Mouse (Mus musculus) naive thymus-derived CD4-positive, alpha-beta T cell, adult 2 months (primary cell): ENCODE results near the gene Spin1.

Experiments used
- DNase-seq: peaks from one replicate; pipeline ENCODE4 v3.0.0-alpha.2; 2011; ENCODE audit warnings: low read depth

The Spin1 gene

DNA sequence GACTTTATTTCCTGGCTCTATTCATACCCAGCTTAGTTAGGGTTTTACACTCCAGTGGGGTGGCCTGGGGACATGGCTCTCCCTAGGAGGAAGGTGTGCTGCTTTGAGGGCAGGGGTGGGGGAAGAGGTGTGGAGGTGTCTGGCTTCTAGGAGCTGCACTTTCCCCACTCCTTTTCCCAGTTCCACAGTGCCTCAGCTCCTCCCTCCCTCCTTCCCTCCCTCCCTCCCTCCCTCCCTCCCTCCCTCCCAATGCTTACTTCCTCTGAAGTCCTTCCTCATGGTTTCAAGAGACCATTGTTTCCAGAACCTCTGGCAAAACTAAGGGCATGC is 37.0 kb downstream of the Spin1 start:
- no peak for DNase-seq

DNA sequence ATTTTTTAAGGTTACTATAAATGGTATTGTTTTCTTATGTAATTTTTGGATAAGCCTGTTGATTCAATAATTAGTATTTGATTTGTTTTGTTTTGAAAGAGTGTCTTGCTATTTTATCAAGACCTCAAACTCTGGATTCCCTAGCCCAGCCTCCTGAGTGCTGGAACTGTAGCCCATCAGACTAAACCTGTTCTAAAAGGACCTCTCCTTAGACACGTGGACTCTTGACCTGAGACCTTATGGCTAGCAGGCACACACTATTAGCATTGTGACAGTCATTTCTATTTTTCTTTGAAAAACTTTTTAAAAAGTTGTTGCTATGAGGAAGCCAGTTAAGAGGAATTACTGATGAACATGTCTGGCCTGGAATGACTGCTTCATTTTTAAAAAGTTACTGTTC is 46.4 kb downstream of the Spin1 start:
- no peak for DNase-seq

DNA sequence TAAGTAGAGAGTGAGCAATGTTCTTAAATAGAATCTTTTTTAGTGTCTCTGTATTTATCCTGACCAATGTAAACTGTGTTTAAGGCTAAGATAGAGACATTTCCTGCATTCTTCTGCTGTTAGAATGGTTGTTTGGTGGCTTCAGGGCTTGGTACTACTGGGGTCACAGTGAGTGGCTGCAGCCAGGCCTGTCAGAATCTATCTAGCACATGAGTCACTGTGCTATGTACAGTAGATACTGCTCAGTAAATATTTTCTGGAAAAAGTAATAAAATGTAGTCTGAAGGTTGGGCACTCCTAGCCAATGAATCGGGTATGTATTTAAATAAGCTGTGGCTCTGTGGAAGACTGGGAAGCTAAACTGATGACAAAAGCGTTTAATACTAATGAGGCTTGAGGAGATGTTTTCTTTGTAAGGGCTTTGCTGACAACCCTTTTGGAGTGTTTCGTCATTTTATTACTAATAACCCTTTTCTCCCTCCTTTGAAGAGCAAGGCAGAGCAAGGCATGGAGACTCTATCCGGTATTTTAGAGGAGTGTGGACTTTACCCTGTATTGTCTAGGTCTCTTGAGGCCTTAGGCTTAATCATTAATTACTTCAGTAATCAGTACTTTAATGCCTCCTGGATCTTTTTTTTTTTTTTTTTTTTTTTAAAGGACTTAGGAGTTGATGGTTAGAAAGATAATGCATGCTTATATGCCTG is 52.4 kb downstream of the Spin1 start:
- DNase-seq: no peak

DNA sequence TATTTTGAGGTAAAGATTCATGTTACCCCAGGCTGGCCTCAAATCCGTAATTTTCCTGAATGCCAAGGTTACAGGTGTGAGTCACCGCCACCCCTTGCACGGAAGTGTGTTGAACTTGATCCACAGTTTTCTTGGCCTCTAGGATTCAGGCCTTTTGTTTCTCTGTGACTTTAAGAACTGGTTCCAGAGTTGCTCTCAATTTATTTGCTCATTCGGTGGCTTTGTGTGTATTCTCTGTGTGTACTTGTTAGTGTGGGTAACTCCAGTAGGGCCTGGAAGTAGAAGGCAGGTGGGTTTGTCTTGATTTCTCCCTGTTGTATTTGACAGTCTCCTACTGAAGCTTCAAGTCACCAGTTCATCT is 53.0 kb downstream of the Spin1 start:
- DNase-seq: no peak

DNA sequence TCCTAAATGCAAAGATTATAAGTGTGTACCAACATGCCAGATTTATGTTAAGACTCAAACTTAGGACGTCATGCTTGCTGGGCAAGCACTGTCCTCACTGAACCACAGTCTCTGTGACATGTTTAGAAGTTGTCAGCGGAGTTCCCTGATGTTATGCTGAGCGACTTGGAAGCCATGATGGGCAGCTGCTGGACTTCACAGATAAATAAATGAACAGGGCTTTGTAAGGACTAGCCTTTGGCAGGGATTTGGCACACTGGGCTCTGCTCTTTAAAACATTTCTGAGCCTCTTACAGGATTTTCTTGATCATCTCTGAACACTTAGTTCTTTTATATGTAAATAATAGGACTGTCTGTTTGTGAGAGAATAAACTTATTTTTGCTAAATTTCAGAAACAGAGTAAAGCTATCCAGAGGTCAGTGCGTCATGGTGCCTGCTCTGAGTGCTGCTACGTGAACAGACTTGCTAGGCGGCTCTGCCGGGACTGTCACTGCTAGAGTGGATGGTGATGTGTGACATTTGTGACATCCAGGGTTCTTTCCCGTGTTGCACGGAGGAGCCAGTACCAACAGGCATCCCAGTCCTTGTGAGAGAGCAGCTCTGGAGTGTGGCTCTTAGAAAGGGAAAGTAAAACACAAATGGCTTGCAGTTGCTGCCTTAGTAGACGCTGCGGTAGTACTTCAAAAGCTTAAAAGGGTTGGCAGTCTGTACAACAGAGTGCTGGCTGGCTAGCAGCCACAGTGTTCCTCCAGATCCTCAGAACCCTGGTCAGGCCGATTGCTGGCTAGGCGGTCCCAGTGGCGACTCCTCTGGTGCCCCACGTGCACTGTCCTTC is 54.7 kb downstream of the Spin1 start:
- no peak for DNase-seq

DNA sequence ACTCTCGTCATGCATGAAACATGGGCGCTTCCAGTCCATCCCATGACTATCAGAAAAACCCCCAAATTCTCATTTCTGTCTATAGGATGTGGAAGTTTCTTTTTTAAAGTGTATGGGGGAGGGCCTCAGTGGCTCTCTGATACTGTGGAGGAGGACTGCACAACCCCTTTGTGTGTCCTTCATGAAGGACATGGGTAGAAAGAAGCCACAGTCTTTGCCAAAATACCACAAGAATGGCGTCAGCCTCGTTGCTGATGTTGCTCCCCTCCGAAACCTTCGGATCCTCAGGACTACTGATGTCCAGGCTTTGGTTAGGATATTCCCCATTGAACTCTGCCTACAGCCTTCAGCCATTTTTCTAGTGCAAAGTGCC is 55.3 kb downstream of the Spin1 start:
- DNase-seq: no peak

DNA sequence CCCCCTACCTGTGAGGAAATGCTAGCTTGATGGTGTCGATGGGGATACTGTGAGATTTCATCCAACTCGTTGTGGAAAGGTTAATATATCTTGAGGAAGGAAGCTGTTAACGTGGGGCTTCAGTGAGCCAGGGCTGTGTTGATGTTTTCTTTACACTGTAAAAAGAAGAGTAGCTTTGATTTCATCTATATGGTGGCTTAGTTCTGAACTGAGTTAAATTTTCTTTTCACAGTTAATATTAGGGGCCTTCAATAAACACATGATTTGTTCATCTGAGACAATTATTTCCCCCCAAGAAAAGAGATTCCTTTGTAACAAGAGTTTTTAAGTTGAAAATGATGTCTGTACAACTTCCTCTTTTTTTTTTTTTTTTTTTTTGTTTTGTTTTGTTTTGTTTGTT is 56.6 kb downstream of the Spin1 start:
- no peak for DNase-seq

DNA sequence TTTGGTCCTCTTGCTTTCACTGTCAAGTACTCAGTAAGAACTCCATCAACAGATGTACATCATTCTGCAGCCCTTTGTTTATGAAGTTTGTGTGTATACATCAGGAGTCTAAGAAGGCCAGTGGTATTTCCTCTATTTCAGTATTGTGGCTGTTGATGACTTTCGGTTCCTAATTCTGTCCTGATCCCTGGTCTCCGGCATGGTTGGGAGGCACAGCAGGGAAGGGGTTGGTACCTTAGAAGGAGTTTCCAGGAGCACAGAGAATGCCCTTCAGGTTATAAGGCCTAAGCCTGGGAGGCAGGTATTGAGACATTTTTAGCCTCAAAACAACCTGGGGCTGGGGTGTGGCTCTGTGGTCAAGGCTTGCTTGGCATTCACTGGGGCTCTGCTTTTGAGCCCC is 61.0 kb downstream of the Spin1 start:
- no peak for DNase-seq

DNA sequence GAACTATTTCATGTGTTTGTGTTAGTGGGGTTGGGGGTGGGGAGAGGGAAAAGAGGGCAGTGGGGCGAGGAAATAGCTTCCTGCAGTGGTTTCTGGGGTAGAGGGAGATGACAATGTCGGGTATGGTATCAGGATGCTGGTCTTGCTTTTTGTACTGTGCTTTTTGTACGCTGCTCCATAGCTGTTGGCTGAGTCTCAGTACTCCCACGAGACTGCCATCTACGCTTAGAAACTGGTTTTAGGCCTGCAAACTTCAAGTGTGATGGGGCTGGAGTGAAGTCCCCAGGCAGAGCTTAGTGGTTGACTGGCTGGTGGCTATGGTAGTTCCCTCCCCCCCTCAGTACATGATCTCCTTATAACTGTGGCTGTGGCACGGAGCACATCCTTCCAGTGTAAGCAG is 61.6 kb downstream of the Spin1 start:
- no peak for DNase-seq

DNA sequence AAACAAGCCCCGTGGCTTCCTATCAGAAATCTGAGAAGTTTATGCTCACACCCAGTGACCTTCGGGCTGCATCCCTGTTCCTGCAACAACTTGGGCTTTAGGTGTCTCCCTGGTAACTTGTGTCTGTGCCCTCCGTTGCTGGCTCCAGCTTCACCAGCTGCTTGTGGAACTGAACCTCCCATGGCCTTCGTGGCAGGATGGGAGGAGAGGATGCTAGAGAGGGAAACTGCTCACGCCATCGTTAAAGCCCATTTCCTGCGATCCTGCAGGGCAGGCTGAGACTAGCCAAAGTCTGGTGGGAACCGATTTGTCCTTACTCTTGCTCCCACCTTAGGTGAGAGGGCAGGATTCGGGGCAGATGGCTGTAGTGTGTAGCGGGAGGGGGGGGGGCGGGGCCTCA is 66.0 kb downstream of the Spin1 start:
- DNase-seq: no peak

DNA sequence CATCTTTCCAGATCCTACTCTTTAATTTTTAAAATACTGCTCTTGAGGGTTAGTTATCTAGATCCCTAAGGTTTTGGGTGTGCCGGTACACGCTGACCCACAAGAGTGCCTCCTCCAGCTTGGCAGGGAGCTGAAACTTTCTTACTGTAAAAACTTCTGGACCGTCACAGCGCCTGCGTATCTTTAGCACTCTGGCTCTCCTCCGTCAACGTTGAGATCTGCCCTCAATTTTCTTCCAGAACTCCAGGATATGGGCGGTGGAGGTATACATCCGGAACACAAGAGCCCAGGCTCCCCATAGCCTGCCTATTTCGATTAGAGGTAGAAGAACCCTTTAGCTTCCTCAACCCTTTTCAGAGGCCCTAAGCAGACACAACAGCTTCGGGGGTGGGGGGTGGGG is 69.5 kb downstream of the Spin1 start:
- DNase-seq: no peak

DNA sequence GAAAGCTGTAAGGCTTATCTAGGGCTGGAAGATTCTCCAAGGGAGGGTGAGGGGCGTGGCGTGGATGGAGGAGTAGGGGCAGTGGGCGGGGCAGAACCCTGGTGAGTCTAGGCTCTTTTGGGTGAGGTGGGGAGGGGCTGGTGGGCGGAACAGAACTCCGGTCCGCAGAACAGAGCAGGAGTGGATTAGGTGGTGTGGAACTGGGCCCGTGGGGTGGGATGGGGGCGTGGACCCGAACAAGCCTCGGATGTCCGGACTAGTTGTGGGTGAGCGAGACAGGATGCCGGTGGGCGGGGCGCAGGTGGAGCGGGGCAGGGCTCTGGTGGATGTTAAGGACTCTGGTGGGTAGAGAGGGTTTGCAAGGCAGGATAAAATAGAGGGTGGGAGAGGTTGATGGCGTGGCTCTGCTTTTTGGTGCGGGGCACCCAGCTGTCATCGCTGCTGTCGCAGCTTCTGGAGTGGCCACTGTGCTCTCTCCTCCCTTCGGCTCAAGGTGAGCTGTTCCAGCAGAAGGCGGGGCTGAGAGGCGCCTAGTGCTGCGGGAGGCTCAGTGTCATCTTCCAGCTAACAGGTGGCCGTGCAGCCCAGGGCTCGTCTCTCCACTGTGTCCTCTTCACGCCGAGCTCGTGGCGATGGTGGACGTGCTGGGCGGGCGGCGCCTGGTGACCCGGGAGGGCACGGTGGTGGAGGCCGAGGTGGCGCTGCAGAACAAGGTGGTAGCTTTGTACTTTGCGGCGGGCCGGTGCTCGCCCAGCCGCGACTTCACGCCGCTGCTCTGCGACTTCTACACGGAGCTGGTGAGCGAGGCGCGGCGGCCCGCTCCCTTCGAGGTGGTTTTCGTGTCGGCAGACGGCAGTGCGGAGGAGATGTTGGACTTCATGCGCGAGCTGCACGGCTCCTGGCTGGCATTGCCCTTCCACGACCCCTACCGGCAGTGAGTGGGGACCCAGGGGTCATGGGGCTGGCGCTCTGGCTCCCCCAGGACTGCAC is 70.3 kb downstream of the Spin1 start, which contains the start of gene Nxnl2:
Nxnl2 (plus strand) TSS at position 332 of the 990 bp plus-strand sequence.
- peak; percentile 63 for DNase-seq

DNA sequence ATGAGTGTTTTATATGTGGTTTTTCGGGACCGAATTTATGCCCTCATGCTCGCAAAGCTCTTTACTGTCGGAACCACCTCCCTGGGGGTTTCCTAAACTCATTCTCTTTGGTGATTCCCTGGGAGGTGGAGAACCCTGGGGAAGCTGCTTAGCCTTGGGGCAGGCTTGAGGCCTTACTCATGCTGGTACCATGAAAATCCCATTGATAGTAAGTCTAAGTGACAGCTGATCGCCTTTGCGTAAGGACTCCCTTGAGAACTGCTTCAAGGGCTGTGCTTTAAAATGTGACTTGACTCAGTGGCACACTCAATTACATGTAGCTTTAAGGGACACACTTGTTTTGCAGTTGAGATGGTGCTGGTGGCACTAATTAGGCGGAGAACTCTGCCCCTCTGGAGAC is 71.9 kb downstream of the Spin1 start:
- no peak for DNase-seq

DNA sequence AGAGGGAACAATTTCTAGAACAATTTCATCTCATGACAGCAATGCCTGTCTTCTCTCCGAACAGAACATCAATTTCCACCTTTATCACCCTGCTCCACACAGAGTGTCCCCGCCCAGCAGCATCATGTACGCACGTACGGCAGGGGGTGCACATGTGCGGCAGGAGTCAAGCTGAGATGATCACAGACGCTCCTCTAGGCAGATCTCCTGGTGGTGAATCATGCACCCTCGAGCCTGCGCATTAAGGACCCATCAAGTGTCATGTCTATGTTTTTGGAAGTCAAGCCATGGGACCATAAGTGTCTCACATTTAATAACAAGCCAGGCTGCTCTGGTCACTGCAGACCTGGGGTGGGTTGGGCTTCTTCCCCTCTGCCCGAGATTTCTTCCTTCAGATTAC is 78.3 kb downstream of the Spin1 start:
- DNase-seq: no peak

DNA sequence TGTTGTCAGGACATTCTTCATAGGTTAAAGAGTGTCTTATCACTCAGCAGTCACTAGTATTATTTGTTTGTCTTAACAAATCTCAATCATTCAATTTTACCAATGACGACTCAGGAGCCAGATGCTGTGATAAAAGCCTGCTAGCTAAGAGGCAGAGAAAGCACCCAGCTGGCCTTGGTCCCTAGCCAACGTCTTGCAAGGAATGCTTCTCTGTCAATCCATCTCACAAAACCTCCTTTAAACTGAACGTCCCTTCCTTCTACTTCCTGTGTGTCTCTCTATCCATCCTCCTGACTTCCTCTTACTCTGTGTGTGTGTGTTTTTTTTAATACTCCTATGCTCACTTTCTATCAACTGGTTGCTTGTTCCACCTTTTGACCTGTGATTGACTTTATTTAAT is 78.7 kb downstream of the Spin1 start:
- DNase-seq: no peak

DNA sequence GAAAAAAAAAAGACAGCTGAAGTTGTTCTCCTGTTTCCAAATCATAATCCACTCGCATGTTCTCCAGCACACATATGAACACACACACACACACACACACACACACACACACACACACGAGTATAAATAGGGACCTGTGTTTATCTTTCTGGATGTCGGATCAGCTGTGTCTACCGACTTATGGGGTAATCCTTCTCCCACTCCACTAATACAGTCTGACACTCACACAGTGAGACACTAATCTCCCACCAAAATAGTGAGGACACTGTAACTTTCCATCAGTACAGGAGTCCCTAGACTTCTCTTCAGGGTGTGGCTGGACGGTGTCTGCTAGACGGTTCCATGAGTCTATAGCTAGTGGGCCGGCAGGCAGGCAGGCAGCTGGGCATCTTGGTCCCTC is 81.6 kb downstream of the Spin1 start:
- DNase-seq: no peak

DNA sequence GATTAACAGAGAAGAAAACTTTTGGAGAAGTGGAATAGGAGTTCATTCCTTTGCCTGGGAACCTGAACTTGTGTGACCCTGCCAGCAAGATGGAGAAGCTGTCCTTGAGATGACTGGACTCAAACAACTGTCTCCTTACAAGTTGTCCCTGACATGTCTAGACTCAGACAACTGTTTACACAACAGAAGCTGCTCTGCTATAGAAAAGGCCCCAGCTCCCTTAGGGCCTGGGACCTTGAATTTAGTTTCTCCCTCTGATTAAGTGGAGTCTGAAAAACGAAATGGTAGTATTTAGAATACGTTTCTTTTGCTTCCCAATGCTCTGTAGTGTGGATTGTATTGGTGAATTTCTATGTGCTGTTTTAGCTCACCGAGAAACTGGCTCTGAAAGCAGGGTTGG is 84.2 kb downstream of the Spin1 start:
- no peak for DNase-seq

DNA sequence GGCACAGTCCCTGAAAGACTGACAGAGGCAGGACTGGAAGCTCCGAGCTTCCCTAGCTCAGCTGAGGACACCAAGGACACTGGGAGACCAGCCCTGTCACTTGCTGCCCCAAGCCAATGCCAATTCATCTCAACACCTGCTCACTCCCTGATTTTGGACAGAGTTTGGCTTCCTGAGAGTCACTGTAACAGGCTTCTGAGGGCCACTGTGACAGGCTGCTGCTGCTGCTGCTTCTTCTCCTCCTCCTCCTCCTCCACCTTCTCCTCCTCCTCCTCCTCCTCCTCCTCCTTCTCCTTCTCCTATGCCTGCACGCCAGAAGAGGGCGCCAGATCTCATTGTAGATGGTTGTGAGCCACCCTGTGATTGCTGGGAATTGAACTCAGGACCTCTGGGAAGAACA is 89.7 kb downstream of the Spin1 start:
- no peak for DNase-seq

DNA sequence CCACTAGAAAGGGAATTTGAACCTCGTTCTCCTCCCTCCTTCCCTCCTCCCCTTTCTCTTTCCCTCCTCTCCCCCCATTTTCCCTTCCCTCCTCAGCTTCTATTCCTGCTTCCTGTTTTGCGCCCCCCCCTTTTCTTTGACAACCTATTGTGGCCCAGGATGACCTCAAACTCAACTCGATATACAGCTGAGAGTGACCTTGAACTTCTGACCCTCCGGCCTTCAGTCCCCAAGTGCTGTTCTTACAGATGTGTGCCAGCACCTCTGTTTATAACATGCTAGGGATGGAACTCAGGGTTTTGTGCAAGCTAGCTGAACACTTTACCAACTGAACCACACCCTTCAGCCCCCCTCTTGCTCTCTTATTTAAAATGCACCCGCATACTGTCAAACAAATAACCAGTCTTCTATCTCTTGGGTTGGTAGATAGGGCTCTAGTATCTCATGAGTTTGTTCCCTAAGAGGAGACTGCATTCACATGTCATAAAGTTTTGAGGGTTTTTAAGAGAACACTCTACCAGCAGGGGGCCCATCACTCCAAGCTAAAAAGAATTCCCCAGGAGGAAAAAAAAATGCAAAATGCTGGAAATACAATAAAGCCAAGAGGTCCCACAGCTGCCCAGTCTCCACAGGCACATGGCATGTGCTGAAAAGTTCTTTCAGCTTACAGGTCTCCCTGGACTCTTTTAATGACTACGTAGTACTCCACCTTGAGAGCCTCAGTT is 90.9 kb downstream of the Spin1 start:
- DNase-seq: no peak

DNA sequence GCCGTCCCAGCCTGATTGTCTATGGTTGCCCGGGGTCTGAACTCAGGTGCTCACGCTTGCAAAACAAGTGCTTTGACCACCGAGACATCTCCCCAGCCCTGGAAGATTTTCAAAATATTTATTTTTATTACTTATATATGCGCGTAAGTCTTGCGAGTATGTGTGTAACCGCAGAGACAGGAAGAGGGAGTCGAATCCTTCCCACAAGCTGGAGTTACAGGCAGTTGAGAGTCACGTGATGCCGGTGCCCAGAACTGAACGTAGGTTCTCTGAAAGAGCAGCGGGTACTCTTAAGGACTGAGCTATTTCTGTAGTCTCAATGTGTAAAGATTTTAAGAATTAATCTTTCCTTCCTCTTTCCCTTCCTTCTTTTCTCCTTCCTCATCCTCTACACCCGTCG is 93.2 kb downstream of the Spin1 start:
- DNase-seq: peak; percentile 19

DNA sequence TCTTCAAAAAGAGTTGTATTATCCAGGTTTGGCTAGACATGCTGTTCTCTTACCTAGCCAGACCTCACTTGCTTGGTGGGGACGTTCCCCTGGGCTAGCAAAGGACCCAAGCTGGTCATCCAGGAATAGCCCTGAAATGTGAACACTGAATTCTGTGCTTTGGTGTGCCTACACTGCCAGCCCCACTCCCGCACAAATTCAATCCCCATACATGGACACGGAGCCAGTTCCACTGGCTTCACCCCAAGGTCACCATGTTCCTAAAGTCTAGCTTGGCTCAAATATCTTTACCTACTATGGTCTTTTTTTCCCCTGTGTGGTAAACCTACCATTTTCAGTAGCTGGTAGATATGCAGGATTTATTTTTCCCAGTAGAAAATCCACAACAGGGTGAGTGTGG is 97.0 kb downstream of the Spin1 start:
- DNase-seq: no peak

DNA sequence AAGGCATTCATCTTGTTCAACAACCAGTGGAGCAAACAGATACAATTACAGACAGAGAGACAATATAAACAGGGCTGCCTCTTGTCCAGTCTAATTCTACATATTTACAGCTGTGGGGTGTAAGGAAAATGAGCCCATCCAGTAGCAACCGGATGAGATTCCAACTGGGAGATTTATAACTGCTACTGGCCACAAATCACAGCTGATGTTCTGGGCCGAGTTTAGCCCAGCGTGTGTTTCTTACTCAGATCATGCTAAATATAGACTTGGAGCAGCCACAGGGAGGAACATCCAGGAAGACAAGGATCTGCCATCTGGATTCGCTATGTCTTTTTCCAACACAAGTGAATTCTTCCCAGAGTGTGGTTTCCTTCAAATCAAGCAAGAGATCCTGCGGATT is 97.5 kb downstream of the Spin1 start:
- DNase-seq: no peak
